Mouse (Mus musculus) megakaryocyte, embryonic 14.5 days (primary cell): ENCODE data around the gene Mab21l1. TPM values are rescaled to one million over a fixed set of nuclear protein-coding genes. Genes with fewer than 3 reads are reported as not detected.

Source experiments
- H3K27me3 ChIP-seq: replicated peaks from 2 replicates; pipeline ENCODE3; 2012; ENCODE audit warnings: inconsistent platforms
- H3K36me3 ChIP-seq: replicated peaks from 2 replicates; pipeline ENCODE3; 2012; ENCODE audit warnings: low read length, inconsistent platforms, mixed read lengths
- H3K4me1 ChIP-seq: 2 replicates; pipeline ENCODE4 v1.6.1; 2012; ENCODE audit warnings: inconsistent platforms
- H3K4me3 ChIP-seq: replicated peaks from 2 replicates; pipeline ENCODE3; 2012; ENCODE audit warnings: moderate library complexity, mild to moderate bottlenecking, inconsistent platforms
- H3K9me3 ChIP-seq: 2 replicates; pipeline ENCODE4 v1.6.1; 2012; ENCODE audit warnings: inconsistent platforms
- FLI1 ChIP-seq: IDR thresholded peaks from 2 replicates; pipeline ENCODE4 v1.6.1; 2012; ENCODE audit warnings: low read length, inconsistent platforms, mixed read lengths
- GATA1 ChIP-seq: IDR thresholded peaks from 3 replicates; pipeline ENCODE4 v1.6.1; 2012; ENCODE audit warnings: mixed read lengths, low read length, inconsistent platforms, borderline replicate concordance
- polyA plus RNA-seq: library from polyadenylated mRNA; stranded (reverse); fragments of >175 nt; gene quantifications from 2 replicates; pipeline ENCODE4 v1.2.3, GENCODE M21; 2012; ENCODE audit warnings: low replicate concordance; ENCODE audit not compliant: insufficient read depth

Mab21l1 gene
- polyA plus RNA-seq = not detected in 2 replicates

- H3K27me3 ChIP-seq = peaks cover 72% of the 10 kb centered on the region
- no peaks in the 10 kb centered on the region for H3K36me3 ChIP-seq
- peak within 1 kb of the TSS; percentile 93 for H3K4me3 ChIP-seq
- peaks cover 38% of the 10 kb centered on the region for H3K4me1 ChIP-seq
- TF ChIP-seq GATA1 = no peak
- TF ChIP-seq FLI1 = no peak
- H3K9me3 ChIP-seq = peaks cover 14% of the 10 kb centered on the region
Observed at GRCm38 (mm10) chr3:55782056-55782687, at the start of gene Mab21l1. Gene Mab21l1, plus strand, starts transcription at chr3:55782510.

GRCm38 (mm10) chr3:55733665-55734064 is 48.6 kb upstream of the Mab21l1 start:
- Histone ChIP-seq H3K4me1 (peaks cover 3% of the 10 kb centered on the region; the same call in 1 of the 2 replicates), H3K36me3 (no peaks in the 10 kb centered on the region), H3K4me3 (no peak overlapping the region), H3K9me3 (no peaks in the 10 kb centered on the region), H3K27me3 (peaks cover 2% of the 10 kb centered on the region)
- no peak for TF ChIP-seq GATA1
- no peak for TF ChIP-seq FLI1

GRCm38 (mm10) chr3:55741428-55741827 is 40.9 kb upstream of the Mab21l1 start:
- Histone ChIP-seq H3K4me3 (no peak overlapping the region), H3K27me3 (peaks cover 2% of the 10 kb centered on the region), H3K36me3 (no peaks in the 10 kb centered on the region), H3K4me1 (peaks cover 5% of the 10 kb centered on the region; the same call in 1 of the 2 replicates), H3K9me3 (no peaks in the 10 kb centered on the region)
- TF ChIP-seq FLI1 (no peak), GATA1 (no peak)

- Histone ChIP-seq H3K9me3 (no peaks in the 10 kb centered on the region), H3K4me3 (no peak overlapping the region), H3K27me3 (peaks cover 2% of the 10 kb centered on the region), H3K4me1 (peaks cover 5% of the 10 kb centered on the region; the same call in 1 of the 2 replicates), H3K36me3 (no peaks in the 10 kb centered on the region)
- TF ChIP-seq GATA1 (no peak), FLI1 (no peak)
Observed at GRCm38 (mm10) chr3:55742218-55742617, 40.1 kb upstream of the Mab21l1 start.

GRCm38 (mm10) chr3:55742654-55743053 is 39.7 kb upstream of the Mab21l1 start:
- Histone ChIP-seq H3K36me3 (no peaks in the 10 kb centered on the region), H3K4me1 (peaks cover 5% of the 10 kb centered on the region; the same call in 1 of the 2 replicates), H3K27me3 (peaks cover 4% of the 10 kb centered on the region), H3K4me3 (no peak overlapping the region), H3K9me3 (no peaks in the 10 kb centered on the region)
- no peak for TF ChIP-seq GATA1
- TF ChIP-seq FLI1 = no peak

GRCm38 (mm10) chr3:55743885-55744284 is 38.4 kb upstream of the Mab21l1 start:
- no peaks in the 10 kb centered on the region for H3K36me3 ChIP-seq
- TF ChIP-seq FLI1 (no peak), GATA1 (no peak)
- peaks cover 5% of the 10 kb centered on the region for H3K27me3 ChIP-seq
- H3K9me3 ChIP-seq = no peaks in the 10 kb centered on the region
- H3K4me3 ChIP-seq = no peak overlapping the region
- peaks cover 5% of the 10 kb centered on the region; the same call in 1 of the 2 replicates for H3K4me1 ChIP-seq

GRCm38 (mm10) chr3:55750445-55751065 is 31.8 kb upstream of the Mab21l1 start:
- Histone ChIP-seq H3K9me3 (no peaks in the 10 kb centered on the region), H3K36me3 (no peaks in the 10 kb centered on the region), H3K4me1 (no peaks in the 10 kb centered on the region), H3K27me3 (peaks cover 3% of the 10 kb centered on the region), H3K4me3 (no peak overlapping the region)
- no peak for TF ChIP-seq GATA1
- no peak for TF ChIP-seq FLI1

- no peaks in the 10 kb centered on the region for H3K9me3 ChIP-seq
- no peak overlapping the region for H3K4me3 ChIP-seq
- no peaks in the 10 kb centered on the region for H3K36me3 ChIP-seq
- no peaks in the 10 kb centered on the region for H3K4me1 ChIP-seq
- peaks cover 3% of the 10 kb centered on the region for H3K27me3 ChIP-seq
- TF ChIP-seq FLI1 = no peak
- no peak for TF ChIP-seq GATA1
Observed at GRCm38 (mm10) chr3:55751363-55751762, 30.9 kb upstream of the Mab21l1 start.

- no peaks in the 10 kb centered on the region for H3K9me3 ChIP-seq
- no peak overlapping the region for H3K4me3 ChIP-seq
- H3K36me3 ChIP-seq = no peaks in the 10 kb centered on the region
- TF ChIP-seq FLI1 = no peak
- TF ChIP-seq GATA1 = no peak
- H3K4me1 ChIP-seq = no peaks in the 10 kb centered on the region
- H3K27me3 ChIP-seq = peaks cover 3% of the 10 kb centered on the region
Observed at GRCm38 (mm10) chr3:55752558-55752957, 29.8 kb upstream of the Mab21l1 start.

- H3K4me1 ChIP-seq = 0 out of 2 replicates have a peak, but pooled peaks cover 3% of the 10 kb centered on the region
- no peaks in the 10 kb centered on the region for H3K27me3 ChIP-seq
- H3K36me3 ChIP-seq = no peaks in the 10 kb centered on the region
- TF ChIP-seq GATA1 (no peak), FLI1 (no peak)
- no peaks in the 10 kb centered on the region for H3K9me3 ChIP-seq
- H3K4me3 ChIP-seq = no peak overlapping the region
Observed at GRCm38 (mm10) chr3:55753872-55754271, 28.4 kb upstream of the Mab21l1 start.
